Mouse (Mus musculus): ENCODE data around the gene Bnc2.

GRCm38 (mm10) chr4:84311371-84311770 lies 363.7 kb downstream of the Bnc2 start:
- TF ChIP-seq CTCF (IDR thresholded peaks at IDR 0.05; ENCODE audit: low read depth, low read length) = no peak
- TF ChIP-seq GATA1 (IDR thresholded peaks at IDR 0.05; ENCODE audit: borderline replicate concordance, low read length) = no peak
- no peak for TF ChIP-seq GATA2 (IDR thresholded peaks at IDR 0.05; ENCODE audit: borderline replicate concordance, low read depth, low read length)
- no peak for TF ChIP-seq POLR2AphosphoS5 (IDR thresholded peaks at IDR 0.05; ENCODE audit: insufficient replicate concordance, low read depth, low read length)

Data from G1E (cell line).